Mouse (Mus musculus) G1E-ER4 (cell line): ENCODE results near the gene Gm5089. TPM values are rescaled to one million over a fixed set of nuclear protein-coding genes. Genes with fewer than 3 reads are reported as not detected.

Experiments
- GATA1 ChIP-seq: IDR thresholded peaks from one replicate; pipeline ENCODE4 v1.8.0; 2012; ENCODE audit warnings: low read length, inconsistent platforms
- polyA plus RNA-seq: library from polyadenylated mRNA; stranded (reverse); fragments of >175 nt; gene quantifications from 2 replicates; pipeline ENCODE4 v1.2.3, GENCODE M21; 2012

The Gm5089 gene
- polyA plus RNA-seq, 1 experiment = not detected

- no peak for TF ChIP-seq GATA1
Observed at GRCm38 (mm10) chr14:122389684-122390370, 61.1 kb downstream of the Gm5089 start.

GRCm38 (mm10) chr14:122388431-122389031 is 62.4 kb downstream of the Gm5089 start:
- TF ChIP-seq GATA1 = no peak

- TF ChIP-seq GATA1 = no peak
Observed at GRCm38 (mm10) chr14:122387781-122388180, 63.1 kb downstream of the Gm5089 start.

GRCm38 (mm10) chr14:122386281-122387130 is 64.4 kb downstream of the Gm5089 start:
- TF ChIP-seq GATA1 = no peak

GRCm38 (mm10) chr14:122385758-122386157 is 65.2 kb downstream of the Gm5089 start:
- TF ChIP-seq GATA1 = no peak

- TF ChIP-seq GATA1 = no peak
Observed at GRCm38 (mm10) chr14:122385238-122385534, 65.7 kb downstream of the Gm5089 start.

Other genes with a start within 250 kb of the Gm5089 start
- gene Zic5, start 14.6 kb upstream of the Gm5089 start, polyA plus RNA-seq = not detected in 2 replicates
- gene Zic2, start 24.3 kb upstream of the Gm5089 start, polyA plus RNA-seq = 0.02 TPM in 1 of 2 replicates, not detected in the other
- not detected in 2 replicates for gene Gm10837, start 39.5 kb upstream of the Gm5089 start, polyA plus RNA-seq
- 23.7 and 26.9 TPM in 2 replicates for gene Pcca, start 83.2 kb upstream of the Gm5089 start, polyA plus RNA-seq